Mouse (Mus musculus) thymus, adult 18-20 months (tissue): ENCODE data around the gene Mfap2.

Experiments used
- DNase-seq, 2 experiments: peaks; one replicate each; pipeline ENCODE4 v3.0.0; 2022; ENCODE audit warnings: mixed read lengths in 2 of 2

Gene Mfap2

DNA sequence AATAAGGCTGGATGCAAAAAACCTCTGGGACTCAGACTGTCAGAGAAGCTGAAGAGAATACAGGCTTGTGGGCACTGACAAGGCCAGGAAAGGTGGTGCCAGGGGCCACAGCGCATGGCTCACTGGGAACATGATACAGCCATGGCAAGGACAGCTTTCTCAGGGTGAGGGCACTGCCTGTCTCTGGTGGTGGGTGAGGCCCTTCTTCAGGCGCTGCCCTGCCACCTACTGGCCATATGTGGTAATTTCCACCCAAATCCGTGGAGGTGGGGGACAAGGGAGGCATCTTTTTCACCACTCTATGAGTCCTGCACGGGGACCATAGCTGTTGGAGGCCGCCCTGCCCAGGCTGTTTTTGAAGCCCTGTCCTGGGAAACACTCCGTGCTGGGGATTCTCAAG lies 21.5 kb downstream of the Mfap2 start:
- peak; percentile 42 to 57 for DNase-seq

DNA sequence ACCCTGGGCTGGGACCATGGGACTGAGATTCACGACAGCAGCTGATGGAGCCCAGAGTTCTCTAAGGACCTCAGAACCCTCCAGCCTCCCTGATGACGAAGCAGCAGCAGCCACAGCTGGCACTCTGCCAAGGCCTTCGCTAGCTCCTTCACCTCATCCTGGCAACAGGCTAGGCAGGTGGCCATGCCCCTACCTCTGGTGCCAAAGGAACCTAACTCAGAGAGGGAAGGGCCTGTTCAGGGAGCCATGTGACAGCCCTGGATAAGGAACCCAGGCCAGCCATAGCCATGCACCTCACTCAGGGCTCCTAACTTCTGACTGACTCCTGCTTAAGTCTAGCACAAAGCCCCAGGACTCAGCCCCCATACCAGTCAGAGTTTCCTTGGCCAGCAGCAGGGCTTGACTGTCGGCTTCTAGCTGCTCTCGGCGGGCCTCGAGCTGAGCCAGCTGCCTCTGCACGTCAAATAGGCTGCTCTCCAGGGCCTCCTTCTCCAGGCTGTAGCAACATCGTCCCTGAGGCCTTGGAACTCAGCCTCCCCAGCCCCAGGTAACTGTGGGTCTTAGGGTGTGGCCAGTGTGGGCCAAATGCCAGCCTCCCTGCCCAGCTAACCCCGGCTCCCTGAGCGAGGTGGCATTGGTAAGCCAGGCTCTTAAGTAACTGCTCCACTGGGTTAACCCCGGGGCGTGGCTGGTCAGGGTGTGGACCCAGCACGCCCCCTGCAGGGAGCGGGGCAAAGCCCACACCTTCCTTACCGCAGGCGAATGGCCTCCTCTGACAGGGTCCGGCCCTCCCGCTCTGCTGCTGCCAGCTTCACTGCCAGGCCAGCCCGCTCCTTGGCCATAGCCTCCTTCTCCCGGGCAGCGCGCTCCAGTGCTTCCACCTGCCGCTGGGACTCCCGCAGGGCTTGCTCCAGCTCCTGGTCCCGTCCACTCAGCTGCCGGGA lies 23.7 kb downstream of the Mfap2 start:
- DNase-seq: no peak

DNA sequence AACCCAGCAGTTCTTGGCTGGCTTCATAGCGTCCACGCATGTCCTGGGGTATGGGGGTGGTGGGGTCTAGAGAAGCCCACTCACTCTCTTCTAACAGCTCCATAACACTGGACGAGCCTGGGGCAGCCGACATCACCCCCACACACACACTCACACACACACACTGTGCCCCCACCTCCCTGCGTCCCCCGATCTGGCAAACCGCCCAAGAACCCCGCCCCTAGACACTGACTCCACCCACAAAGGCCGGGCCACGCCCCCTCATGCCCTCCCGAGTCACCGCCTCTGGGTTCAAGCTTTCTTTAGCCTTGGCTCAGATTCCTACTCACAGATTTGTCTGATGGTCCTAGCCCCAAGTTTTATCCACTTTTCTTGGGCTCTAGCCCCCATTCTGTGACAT lies 30.9 kb downstream of the Mfap2 start:
- no peak for DNase-seq

DNA sequence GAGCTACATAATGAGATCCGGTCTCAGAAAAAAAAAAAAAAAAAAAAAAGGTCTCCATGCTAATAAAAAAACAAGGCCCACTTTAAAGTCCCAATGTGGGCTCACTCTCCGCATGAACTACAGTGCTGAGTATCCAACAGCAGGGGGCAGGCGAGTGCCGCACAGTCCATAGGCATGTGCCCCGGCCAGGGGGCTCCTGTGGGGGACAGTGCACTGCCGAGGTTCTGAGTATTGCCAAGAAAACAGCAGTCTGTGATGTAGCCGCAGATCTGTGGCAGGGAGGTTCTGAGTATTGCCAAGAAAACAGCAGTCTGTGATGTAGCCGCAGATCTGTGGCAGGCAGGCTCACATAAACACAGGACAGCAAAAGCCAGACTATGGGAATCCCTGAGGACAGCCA lies 34.6 kb downstream of the Mfap2 start:
- peak in 1 of 2 experiments; percentile 41 for DNase-seq

DNA sequence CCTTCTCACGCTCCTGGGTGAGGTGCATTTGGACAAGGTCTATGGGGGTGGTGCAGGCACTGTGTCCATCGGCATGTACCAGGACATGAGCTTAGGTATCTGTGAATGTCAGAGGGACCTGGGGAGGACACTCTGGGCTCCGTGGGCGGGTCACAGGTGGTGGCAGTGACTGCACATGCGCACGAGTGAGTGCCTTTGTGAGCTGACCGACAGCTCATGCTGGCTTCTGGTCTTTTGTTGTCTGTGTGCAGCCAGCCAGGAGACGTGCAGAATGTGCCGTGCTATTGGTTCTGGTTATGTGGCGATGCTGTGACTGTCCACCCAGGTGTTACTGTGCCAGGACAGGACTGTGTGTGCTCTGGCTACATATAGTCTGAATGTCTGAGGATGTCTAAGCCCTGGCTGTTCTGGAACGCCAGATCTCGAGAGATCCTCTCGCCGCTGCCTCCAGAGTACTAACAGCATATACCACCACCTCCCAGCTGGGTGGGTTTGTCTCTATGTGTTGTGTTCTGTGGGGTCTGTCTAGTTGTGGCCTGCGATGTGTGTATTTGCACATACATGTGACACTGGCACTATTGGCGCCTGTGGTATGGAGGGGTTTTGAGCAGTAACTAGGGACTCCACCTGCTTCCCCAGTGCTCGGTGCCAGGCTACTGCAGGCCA lies 38.7 kb downstream of the Mfap2 start:
- DNase-seq: no peak

DNA sequence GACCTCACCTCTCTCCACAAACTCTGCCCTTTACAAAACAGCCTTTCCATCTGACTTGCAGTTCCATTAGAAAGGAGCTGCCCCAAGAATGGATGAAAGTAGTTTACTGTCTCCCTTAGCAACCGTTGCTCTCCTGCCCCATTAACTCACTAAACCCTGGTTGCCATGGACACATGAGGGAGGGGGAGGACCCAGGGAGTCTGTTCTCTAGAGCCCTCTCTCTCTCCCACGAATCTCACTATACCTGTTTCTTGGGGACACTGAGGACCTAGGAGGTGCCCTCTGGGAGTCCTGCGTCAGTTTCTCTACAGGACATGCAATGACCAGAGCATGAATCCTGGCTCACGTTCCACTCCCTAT lies 39.2 kb downstream of the Mfap2 start:
- DNase-seq: no peak

DNA sequence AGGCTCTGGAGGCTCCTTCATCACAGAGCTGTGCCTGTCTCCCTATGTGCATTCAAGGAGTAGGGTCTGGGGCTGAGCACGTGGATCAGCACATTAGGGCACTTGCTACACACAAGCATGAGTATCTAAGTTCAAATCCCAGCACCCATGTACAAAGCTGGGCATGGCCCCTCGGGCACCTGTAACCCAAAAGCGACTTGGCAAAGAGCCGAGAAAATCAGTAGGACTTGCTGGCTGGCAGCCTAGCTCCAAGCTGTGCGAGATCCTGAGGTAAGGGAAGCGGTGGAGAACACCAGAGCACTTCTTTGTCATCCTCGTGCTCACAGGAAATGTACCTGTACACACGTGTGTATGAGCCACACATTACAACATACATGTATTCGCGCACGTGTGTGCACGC lies 42.2 kb downstream of the Mfap2 start:
- no peak for DNase-seq

DNA sequence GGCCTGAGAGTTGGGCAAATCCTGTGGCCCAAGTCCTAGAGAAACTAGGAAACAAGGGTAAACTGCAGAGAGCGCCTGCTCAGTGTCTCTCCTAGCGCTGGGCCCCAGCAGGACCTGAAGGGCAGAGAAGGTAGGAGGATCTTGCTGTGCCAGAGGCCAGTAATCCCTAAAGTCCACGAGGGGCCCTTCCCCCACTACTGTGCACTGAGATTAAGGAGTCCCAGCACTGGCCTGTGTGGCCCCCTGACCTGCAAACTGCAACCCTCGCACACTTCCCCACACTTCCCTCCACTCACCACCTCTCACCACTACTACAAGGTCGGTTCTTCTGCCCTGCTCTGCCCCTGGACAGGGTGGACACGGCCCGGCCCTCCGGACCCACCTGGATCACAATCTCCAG lies 42.9 kb downstream of the Mfap2 start:
- no peak for DNase-seq

DNA sequence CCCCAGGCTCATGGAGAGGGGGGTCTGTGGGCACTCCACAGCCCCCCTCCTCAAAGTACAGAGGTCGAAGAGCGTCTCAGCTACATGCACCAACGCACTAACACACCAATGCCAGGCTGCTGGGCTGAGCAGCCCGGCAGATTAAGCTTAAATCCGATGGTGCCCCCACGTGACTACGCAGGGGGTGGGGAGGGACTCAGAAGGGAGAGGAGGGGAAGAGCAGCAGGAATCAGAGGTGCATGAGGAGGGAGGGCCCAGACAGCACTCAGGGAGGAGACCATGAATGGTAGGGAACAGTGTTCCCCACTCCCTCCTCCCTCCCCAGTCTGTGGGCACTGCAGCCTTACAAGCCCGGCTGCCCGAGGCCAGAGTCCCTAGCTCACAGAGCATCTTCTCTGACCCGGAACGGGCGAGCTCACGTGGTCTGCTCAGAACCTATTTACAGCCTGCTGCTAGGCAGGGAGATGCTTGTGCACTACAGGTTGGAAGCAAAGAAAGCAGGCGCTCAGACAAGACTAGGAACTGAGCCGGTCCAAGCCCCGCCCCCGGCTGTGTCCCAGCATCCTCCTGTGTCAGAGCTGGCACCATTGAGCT lies 43.4 kb downstream of the Mfap2 start:
- no peak for DNase-seq

DNA sequence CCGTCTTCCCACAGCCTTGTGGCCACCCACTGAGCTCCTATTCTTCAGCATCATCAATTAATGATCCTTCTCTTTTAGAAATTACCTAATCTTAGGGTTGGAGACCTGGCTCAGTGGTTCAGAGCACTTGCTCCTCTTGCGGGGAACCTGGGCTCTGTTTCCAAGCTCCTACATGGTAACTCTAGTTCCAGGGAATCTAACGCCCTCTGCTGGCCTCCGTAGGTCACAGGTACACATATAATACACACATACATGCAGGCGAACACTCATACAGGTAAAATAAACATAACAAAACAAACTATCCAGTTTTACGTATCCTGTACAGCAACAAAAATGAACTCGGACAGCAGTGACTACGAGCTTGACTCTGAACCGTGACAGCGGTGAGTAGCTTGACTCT lies 46.8 kb downstream of the Mfap2 start:
- DNase-seq: no peak

DNA sequence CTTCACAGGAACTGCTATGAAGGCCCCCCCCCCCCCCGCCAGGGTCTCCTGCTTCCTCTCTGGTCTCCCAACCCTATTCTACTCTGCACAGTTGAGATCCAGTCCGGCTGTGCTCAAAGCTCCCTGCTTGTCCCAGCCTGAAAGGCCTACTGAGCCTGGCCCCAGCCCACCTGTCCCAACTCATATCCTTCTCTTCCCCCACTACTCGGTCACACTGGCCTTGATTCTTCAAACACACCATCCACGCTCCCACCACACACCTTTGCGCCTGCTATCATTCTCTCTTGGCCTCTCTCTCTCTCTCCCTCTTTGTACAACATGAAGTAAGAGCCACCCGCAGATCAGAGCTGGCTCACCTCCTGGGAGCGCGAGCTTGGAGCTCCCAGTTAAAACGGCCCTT lies 48.6 kb downstream of the Mfap2 start:
- no peak for DNase-seq

DNA sequence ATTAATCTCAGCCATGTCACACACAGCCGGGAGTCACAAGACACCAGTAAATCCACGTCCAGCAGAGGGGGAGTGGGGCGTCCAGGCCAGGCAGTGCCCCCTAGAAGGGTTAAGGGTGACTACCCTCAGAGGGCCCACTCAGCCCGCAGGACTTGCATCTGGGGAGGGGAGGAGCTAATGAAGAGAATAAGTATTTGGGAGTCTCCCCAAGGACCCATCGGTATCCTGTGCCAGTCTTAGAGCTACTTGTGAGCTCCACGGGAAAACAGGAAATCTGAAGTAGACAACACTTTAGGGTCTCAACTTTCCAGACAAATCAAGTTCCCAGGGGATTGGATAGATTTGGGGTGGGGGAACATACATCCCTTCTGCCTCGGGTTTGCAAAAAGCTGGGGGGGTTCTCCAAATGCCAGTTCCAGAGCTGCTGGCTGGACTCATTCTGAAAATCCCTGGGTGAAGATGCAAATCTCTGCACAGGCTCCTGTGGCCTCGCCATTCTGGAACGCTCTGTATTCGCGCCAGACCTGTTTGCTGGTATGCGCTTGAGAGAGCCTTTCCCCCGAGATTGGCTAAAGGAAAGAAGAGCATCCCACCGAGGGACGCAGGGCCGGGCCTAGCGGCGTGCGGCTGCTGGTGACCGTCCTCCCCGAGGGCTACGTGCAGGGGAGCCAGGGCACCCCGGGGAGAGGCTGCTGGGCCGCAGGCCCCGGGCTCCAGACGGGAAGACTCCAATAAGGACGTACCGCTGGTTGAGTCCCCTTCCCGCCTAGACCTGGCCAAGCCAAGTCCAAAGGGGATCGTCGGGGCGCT lies 49.6 kb downstream of the Mfap2 start:
- DNase-seq: no peak

DNA sequence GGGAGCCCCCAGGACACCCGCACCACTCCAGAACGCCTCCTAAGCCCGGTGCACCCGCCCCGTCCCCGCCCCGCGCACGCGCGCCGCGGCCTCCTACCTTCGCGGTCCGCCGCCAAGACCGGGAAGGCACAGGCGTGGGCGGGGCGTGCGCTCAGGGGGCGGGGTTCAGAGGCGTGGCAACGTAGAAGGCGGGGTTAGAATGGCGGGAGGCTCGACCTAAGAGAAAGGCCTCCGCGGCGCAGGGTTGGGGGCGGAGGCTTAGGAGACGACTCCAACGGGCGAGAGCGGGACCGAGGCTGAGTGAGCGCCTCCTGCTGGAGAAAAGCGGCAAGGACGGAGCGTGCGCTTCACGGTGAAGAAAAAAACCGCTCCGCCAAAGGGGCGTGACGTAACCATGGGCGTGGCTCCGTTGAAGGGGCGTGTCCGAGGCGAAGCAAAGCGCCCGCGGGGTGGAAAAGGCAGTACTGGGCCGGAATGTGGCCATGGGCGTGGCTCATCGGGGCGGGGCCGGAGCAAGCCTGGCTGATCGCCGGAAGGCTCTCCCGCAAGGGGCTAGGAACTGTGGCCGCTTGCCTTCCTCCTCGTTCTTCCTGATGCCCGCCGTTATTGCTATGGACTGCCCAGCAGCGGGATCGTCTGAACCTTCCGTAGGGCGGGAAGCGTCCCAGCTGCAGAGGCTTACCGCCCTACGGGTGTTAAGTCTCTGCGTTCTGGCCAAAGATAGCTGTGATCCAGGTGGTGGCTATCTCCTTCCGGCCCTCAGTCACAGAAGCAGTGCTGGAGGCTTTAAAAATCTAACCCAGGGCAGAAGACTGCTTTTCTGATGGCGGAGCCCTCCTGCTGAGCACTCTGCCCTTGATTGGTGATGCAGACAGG lies 50.4 kb downstream of the Mfap2 start, which contains the start of gene Crocc:
TSS of gene Crocc (minus strand) at position 125 of the 876 bp plus-strand sequence.
- DNase-seq: peak; percentile 98

DNA sequence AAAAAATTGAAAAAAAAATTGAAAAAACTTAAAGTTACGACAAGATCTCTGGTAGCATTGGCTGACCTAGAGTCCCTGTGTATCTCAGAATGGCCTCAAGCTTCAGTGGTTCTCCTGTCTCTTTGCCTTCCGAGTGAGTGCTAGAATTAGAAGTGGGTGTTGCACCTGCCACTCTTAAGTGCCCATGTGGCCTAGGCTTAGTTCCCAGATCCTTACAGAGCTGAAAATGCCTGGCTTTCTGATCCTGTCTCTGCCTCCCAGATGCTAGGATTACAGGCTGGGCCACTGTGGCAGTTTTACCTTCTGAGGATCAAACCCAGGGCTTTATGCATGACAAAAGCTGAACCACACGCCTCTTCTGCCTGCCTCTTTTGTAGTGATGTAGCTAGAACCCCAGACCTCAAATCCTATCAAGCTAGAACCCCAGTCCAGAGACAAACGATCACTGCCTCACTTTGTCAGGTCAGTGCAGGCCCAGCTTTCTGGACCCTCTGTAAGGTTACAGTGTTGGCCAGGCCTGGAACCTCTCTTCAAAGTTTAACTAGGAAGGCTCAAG lies 54.0 kb downstream of the Mfap2 start:
- no peak for DNase-seq

DNA sequence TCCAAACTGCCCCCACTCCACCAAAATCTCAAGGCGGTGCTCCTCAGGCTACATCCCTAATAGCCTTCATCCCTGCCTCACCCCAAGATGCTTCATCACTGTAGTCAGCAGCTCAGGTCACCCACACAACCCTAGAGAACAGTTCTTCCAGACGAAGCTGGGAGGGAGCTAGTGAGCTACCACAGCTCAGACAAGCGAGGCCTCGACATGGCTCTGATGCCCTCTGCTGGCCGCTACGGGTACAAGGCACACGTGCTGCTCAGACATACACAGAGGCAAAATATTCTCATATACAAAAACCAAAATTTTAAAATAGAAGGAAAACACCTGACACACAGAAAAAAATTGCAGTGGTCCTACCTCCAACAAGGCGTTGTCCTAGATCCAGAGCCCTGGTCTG lies 54.9 kb downstream of the Mfap2 start:
- DNase-seq: peak; percentile 63 to 69
